Mouse (Mus musculus): ENCODE measurements around the gene Gxylt2. TPM values are rescaled to one million over a fixed set of nuclear protein-coding genes. Genes with fewer than 3 reads are reported as not detected.
A peak's percentile ranks its signal among the peaks of the same experiment; 100 is the strongest.

Gene Gxylt2
- polyA plus RNA-seq, 1 experiment from 2014 or later = 5.0 TPM

- Histone ChIP-seq H3K9ac (no peak overlapping the region), H3K27me3 (no peaks in the 10 kb centered on the region), H3K4me1 (replicated peaks) (peaks cover 10% of the 10 kb centered on the region; the same call in 1 of the 2 replicates), H3K36me3 (no peaks in the 10 kb centered on the region), H3K27ac (no peak overlapping the region), H3K4me3 (no peak overlapping the region), H3K4me2 (no peak overlapping the region), H3K9me3 (replicated peaks) (no peaks in the 10 kb centered on the region)
- WGBS = 88% methylated on average over 7 of the region's 7 CpGs
- no peak for ATAC-seq (replicated peaks; ENCODE audit: insufficient number of reproducible peaks, insufficient read depth, low FRiP score, low read depth)
Observed at GRCm38 (mm10) chr6:100828565-100828964, 124.0 kb downstream of the Gxylt2 start.

DNA sequence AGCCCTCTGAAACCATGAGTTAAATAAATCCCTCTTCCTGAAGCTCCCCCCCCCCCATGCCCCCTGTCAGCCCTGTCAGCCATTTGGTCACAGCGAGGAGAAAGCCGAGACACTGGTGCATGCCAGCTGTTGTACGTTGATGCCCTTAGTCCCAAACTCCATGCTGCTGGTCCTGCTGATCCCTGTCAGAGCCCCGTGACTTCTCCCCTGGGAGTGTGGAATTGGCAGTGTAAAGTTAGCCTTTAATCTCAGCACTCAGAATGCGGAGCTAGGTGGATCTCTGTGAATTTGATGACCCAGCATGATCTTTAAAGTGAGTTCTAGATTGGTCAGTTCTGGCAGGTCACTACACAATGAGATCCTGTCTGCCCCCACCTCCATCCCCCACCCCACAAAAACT is 125.2 kb downstream of the Gxylt2 start:
- H3K9ac ChIP-seq = no peak overlapping the region
- H3K4me2 ChIP-seq = no peak overlapping the region
- H3K4me1 ChIP-seq (replicated peaks) = peaks cover 10% of the 10 kb centered on the region
- H3K9me3 ChIP-seq (replicated peaks) = no peaks in the 10 kb centered on the region
- H3K36me3 ChIP-seq = no peaks in the 10 kb centered on the region
- no peak overlapping the region for H3K27ac ChIP-seq
- WGBS = 74% methylated on average over 5 of the region's 5 CpGs
- no peak overlapping the region for H3K4me3 ChIP-seq
- no peak for ATAC-seq (replicated peaks; ENCODE audit: insufficient number of reproducible peaks, insufficient read depth, low FRiP score, low read depth)
- H3K27me3 ChIP-seq = no peaks in the 10 kb centered on the region

GRCm38 (mm10) chr6:100831188-100831587 is 126.7 kb downstream of the Gxylt2 start:
- H3K9me3 ChIP-seq (replicated peaks) = no peaks in the 10 kb centered on the region
- H3K9ac ChIP-seq = no peak overlapping the region
- no peak overlapping the region for H3K4me3 ChIP-seq
- no peaks in the 10 kb centered on the region for H3K27me3 ChIP-seq
- H3K36me3 ChIP-seq = peaks cover 10% of the 10 kb centered on the region
- WGBS = 64% methylated on average over 3 of the region's 3 CpGs
- peaks cover 19% of the 10 kb centered on the region for H3K4me1 ChIP-seq (replicated peaks)
- H3K4me2 ChIP-seq = no peak overlapping the region
- no peak overlapping the region for H3K27ac ChIP-seq
- no peak for ATAC-seq (replicated peaks; ENCODE audit: insufficient number of reproducible peaks, insufficient read depth, low FRiP score, low read depth)

DNA sequence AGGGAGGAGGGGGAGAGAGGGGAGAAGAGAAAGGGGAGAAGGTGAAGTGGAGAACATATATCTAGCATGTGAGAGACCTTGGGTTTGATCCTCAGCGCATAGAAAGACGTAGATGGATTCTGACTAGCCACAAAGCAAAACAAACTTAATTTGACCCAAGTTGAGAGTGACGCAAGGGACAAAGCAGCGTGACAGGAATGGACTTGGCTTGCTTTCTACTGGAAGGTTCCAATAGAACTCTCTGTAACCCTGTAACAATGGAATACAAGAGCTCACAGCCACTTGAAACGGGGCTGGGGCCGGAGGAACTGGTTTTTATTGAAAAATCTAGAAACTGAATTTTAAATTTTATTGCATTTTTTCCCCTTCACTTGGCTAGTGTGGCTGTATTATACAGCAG is 127.2 kb downstream of the Gxylt2 start:
- no peak for ATAC-seq (replicated peaks; ENCODE audit: insufficient number of reproducible peaks, insufficient read depth, low FRiP score, low read depth)
- H3K9me3 ChIP-seq (replicated peaks) = no peaks in the 10 kb centered on the region
- H3K36me3 ChIP-seq = peaks cover 16% of the 10 kb centered on the region
- H3K4me2 ChIP-seq = no peak overlapping the region
- H3K4me1 ChIP-seq (replicated peaks) = peaks cover 19% of the 10 kb centered on the region
- no peak overlapping the region for H3K27ac ChIP-seq
- H3K27me3 ChIP-seq = no peaks in the 10 kb centered on the region
- 85% methylated on average over 6 of the region's 6 CpGs for WGBS
- H3K4me3 ChIP-seq = no peak overlapping the region
- no peak overlapping the region for H3K9ac ChIP-seq

DNA sequence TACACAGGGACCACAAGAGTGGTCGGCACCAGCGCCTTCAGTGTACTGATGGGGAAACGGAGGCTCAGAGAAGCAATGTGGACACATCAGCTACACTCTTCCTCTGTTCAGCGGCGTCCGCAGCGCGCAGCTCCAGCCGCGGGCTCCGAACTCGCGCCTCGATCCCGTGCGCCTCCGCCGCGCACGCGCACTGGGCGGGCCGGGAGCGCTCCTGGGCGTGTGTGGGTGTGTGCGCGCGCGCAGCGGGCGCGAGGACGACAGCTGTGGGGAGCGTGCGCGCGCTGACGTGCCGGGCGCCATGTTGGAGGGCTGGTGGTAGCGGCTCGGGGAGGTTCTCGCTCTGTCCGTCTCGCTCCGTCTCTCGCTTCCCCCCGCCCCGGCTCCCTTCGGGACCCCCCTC is 128.8 kb downstream of the Gxylt2 start, which contains the start of gene Ppp4r2:
Ppp4r2 (plus strand) TSS at position 268 of the 400 bp plus-strand sequence.
- H3K4me2 ChIP-seq = peak within 1 kb of the TSS; percentile 67
- peak within 1 kb of the TSS; percentile 88 for H3K27ac ChIP-seq
- H3K9me3 ChIP-seq (replicated peaks) = no peaks in the 10 kb centered on the region
- peak; percentile 94 for ATAC-seq (replicated peaks; ENCODE audit: insufficient number of reproducible peaks, insufficient read depth, low FRiP score, low read depth)
- H3K4me3 ChIP-seq = peak within 1 kb of the TSS; percentile 76
- H3K27me3 ChIP-seq = no peaks in the 10 kb centered on the region
- peaks cover 23% of the 10 kb centered on the region for H3K4me1 ChIP-seq (replicated peaks)
- peaks cover 32% of the 10 kb centered on the region for H3K36me3 ChIP-seq
- WGBS = 1% methylated on average over 39 of the region's 50 CpGs
- H3K9ac ChIP-seq = peak within 1 kb of the TSS; percentile 79

DNA sequence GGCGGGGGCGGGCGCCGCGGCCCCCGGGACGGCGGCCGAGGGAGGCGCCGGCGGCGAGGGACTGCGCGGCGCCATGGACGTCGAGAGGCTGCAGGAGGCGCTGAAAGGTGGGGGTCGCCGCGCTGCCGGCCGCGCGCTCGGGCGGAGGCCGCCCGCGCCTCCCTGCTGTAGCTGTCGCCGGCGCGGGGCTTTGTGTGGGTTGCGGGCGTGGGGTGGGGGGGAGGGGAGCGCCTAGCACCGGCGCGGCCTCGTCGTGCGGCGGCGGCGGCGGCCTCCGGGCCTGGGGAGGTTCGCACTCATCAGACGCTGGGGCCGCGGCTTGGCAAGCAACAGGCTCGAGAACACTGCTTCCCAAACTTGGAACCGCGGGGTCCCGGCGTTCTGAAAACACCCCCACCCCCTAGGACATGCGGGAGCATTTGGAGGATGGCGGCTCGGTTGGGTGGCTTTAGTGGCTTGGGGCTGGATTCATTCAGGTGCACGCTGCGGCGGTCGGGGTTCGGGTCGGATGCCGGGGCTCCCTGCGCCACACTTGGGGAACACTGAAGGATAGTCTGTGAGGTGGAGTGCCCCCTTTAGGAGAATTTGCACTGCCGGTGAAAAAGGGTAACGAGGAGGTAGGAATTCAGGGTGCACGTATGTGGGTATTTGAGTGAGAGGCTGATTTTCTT is 129.4 kb downstream of the Gxylt2 start:
- Histone ChIP-seq H3K36me3 (peaks cover 34% of the 10 kb centered on the region), H3K4me2 (peak overlapping the region; percentile 60), H3K4me3 (peak overlapping the region; percentile 76), H3K27ac (peak overlapping the region; percentile 88), H3K27me3 (no peaks in the 10 kb centered on the region), H3K9ac (peak overlapping the region; percentile 79), H3K4me1 (replicated peaks) (peaks cover 23% of the 10 kb centered on the region), H3K9me3 (replicated peaks) (no peaks in the 10 kb centered on the region)
- peak; percentile 87 for ATAC-seq (replicated peaks; ENCODE audit: insufficient number of reproducible peaks, insufficient read depth, low FRiP score, low read depth)
- under 1% methylated on average over 35 of the region's 72 CpGs for WGBS

GRCm38 (mm10) chr6:100834489-100835160 is 130.1 kb downstream of the Gxylt2 start:
- ATAC-seq (replicated peaks; ENCODE audit: insufficient number of reproducible peaks, insufficient read depth, low FRiP score, low read depth) = no peak
- 27% methylated on average over 9 of the region's 9 CpGs for WGBS
- Histone ChIP-seq H3K4me1 (replicated peaks) (peaks cover 23% of the 10 kb centered on the region), H3K9ac (peak overlapping the region; percentile 79), H3K4me2 (peak overlapping the region; percentile 60), H3K27me3 (no peaks in the 10 kb centered on the region), H3K9me3 (replicated peaks) (no peaks in the 10 kb centered on the region), H3K4me3 (peak overlapping the region; percentile 76), H3K27ac (peak overlapping the region; percentile 88), H3K36me3 (peaks cover 39% of the 10 kb centered on the region)

GRCm38 (mm10) chr6:100845058-100845457 is 140.5 kb downstream of the Gxylt2 start:
- Histone ChIP-seq H3K36me3 (peaks cover 34% of the 10 kb centered on the region), H3K4me3 (no peak overlapping the region), H3K4me2 (no peak overlapping the region), H3K4me1 (replicated peaks) (peaks cover 6% of the 10 kb centered on the region), H3K9ac (no peak overlapping the region), H3K27me3 (no peaks in the 10 kb centered on the region), H3K27ac (no peak overlapping the region), H3K9me3 (replicated peaks) (no peaks in the 10 kb centered on the region)
- no peak for ATAC-seq (replicated peaks; ENCODE audit: insufficient number of reproducible peaks, insufficient read depth, low FRiP score, low read depth)
- 96% methylated on average over 4 of the region's 4 CpGs for WGBS

GRCm38 (mm10) chr6:100847264-100847663 is 142.7 kb downstream of the Gxylt2 start:
- ATAC-seq (replicated peaks; ENCODE audit: insufficient number of reproducible peaks, insufficient read depth, low FRiP score, low read depth) = no peak
- H3K36me3 ChIP-seq = peaks cover 12% of the 10 kb centered on the region

DNA sequence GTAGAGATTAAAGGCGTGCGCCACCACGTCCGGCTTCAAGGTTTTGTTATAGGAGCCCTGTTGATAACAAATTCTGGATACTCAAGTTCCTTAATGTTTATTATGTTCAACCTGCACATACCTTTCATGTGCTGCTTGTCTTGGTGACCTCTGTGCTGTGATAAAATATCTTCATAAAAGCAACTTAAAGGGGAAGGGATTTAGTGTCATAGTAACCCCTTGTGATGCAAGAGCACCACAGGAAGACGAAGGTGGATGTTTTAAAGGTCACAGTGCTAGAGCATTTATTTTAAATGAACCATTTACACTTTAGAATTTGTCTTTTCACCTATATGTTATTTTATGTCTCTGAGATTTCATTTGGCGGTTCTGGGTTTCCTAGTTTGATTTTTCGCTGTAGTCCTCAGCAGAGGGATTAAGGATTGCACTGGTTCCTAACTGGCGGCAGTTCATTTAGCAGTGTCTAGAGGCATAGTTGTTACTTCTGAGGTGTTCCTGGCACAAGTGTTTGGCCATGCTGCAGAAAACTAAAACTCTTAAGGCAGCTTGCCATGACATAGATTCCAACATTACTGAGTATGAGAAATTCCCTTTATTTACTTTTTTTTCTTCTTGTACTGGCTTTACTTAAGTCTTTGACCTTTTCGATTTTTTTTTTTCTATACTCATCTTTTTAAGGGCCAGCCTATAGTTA is 144.3 kb downstream of the Gxylt2 start:
- Histone ChIP-seq H3K36me3 (peaks cover 11% of the 10 kb centered on the region), H3K4me2 (no peak overlapping the region), H3K9ac (no peak overlapping the region), H3K4me3 (no peak overlapping the region), H3K9me3 (replicated peaks) (no peaks in the 10 kb centered on the region), H3K27ac (no peak overlapping the region), H3K27me3 (no peaks in the 10 kb centered on the region), H3K4me1 (replicated peaks) (peaks cover 6% of the 10 kb centered on the region)
- WGBS = 80% methylated on average over 9 of the region's 9 CpGs
- ATAC-seq (replicated peaks; ENCODE audit: insufficient number of reproducible peaks, insufficient read depth, low FRiP score, low read depth) = no peak

More at GRCm38 (mm10) chr6:100847264-100847663, 142.7 kb downstream of the Gxylt2 start:
- Histone ChIP-seq H3K4me3 (no peak overlapping the region), H3K27me3 (no peaks in the 10 kb centered on the region), H3K4me2 (no peak overlapping the region), H3K27ac (no peak overlapping the region), H3K9me3 (replicated peaks) (no peaks in the 10 kb centered on the region), H3K9ac (no peak overlapping the region), H3K4me1 (replicated peaks) (peaks cover 6% of the 10 kb centered on the region)
- 86% methylated on average over 5 of the region's 5 CpGs for WGBS

DNA sequence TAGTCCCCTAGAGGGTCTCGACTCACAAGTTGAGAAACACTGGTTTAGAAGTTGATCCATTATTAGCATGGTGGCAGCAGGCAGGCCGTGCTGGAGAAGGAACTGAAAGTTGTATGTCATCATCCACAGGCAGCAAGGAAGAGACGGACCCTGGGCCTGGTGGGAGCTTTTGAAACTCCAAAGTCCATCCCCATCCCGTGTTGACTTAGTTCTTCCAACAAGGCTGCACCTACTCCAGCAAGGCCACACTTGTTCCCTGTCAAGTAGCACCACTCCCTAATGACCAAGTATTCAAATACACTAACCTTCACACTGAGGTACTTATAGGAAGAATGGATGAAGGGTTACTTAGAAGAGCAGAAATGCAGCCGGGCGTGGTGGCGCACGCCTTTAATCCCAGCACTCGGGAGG is 146.1 kb downstream of the Gxylt2 start:
- no peak overlapping the region for H3K27ac ChIP-seq
- peaks cover 7% of the 10 kb centered on the region; the same call in 1 of the 2 replicates for H3K36me3 ChIP-seq
- H3K4me1 ChIP-seq (replicated peaks) = peaks cover 6% of the 10 kb centered on the region
- no peak overlapping the region for H3K4me3 ChIP-seq
- H3K9ac ChIP-seq = no peak overlapping the region
- 85% methylated on average over 9 of the region's 9 CpGs for WGBS
- no peaks in the 10 kb centered on the region for H3K9me3 ChIP-seq (replicated peaks)
- no peak overlapping the region for H3K4me2 ChIP-seq
- no peaks in the 10 kb centered on the region for H3K27me3 ChIP-seq
- ATAC-seq (replicated peaks; ENCODE audit: insufficient number of reproducible peaks, insufficient read depth, low FRiP score, low read depth) = no peak
